Mouse (Mus musculus) limb, embryonic 12.5 days (tissue): ENCODE data around the gene Comp. TPM values are rescaled to one million over a fixed set of nuclear protein-coding genes. Genes with fewer than 3 reads are reported as not detected.

ENCODE experiments used
- ATAC-seq: fragments of 200-750 bp; cut with Nextera tagmentation; 2 replicates; pipeline ENCODE4 v1.8.0; 2017; ENCODE audit warnings: low read depth, moderate TSS enrichment; ENCODE audit not compliant: insufficient number of reproducible peaks, insufficient read depth, low FRiP score, low TSS enrichment
- H3K27ac ChIP-seq: fragments of 300-500 bp; sonication (generic); 2 replicates; pipeline ENCODE4 v1.5.1; 2016; ENCODE audit warnings: mild to moderate bottlenecking, moderate library complexity
- H3K27me3 ChIP-seq: fragments of 300-500 bp; sonication (generic); 2 replicates; pipeline ENCODE4 v1.6.1; 2016; ENCODE audit warnings: mild to moderate bottlenecking, moderate library complexity
- H3K36me3 ChIP-seq: fragments of 300-500 bp; sonication (generic); 2 replicates; pipeline ENCODE4 v1.6.1; 2016; ENCODE audit warnings: mild to moderate bottlenecking, moderate library complexity
- H3K4me1 ChIP-seq: fragments of 300-500 bp; sonication (generic); replicated peaks from 2 replicates; pipeline ENCODE4 v1.6.1; 2016
- H3K4me2 ChIP-seq: fragments of 300-500 bp; sonication (generic); 2 replicates; pipeline ENCODE4 v1.6.1; 2016; ENCODE audit warnings: mild to moderate bottlenecking, moderate library complexity
- H3K4me3 ChIP-seq: fragments of 300-500 bp; sonication (generic); replicated peaks from 2 replicates; pipeline ENCODE4 v1.5.1; 2016; ENCODE audit warnings: mild to moderate bottlenecking
- H3K9ac ChIP-seq: fragments of 300-500 bp; sonication (generic); replicated peaks from 2 replicates; pipeline ENCODE4 v1.6.1; 2016; ENCODE audit warnings: mild to moderate bottlenecking, moderate library complexity
- H3K9me3 ChIP-seq: fragments of 300-500 bp; sonication (generic); 2 replicates; pipeline ENCODE4 v1.6.1; 2016; ENCODE audit warnings: mild to moderate bottlenecking, moderate library complexity
- WGBS: fragments of 180-500 bp; shearing (Covaris S2); methylation state at CpG from one replicate; pipeline ENCODE4 v1.1.7; 2016; 5-methylcytosine and 5-hydroxymethylcytosine counted together
- polyA plus RNA-seq: library from polyadenylated mRNA; unstranded; fragments of >200 nt; fragmentation: Nextera tagmentation; extraction: Ambion mirVana; gene quantifications from 2 replicates; pipeline ENCODE4 v1.2.1, GENCODE M21; 2016

Comp gene
- polyA plus RNA-seq, 1 experiment from 2014 or later = 2.8 TPM

DNA sequence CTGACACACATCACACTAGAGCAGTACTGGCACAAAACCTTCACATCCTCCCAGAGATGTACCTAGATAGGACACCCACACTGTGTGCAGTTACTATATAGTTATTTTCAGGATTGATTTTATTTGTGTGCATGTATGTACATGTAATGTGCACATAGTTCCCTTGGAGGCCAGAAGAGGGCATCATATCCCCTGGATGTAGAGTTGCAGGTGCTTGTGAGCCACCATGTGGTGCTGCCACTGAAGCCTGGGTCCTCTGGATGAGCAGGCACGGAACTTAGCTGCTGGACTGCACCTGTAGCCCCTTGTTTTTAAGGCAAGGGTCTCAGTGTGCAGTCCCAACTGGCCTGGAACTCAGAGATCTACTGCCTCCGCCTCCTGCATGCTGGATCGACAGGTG, 30.9 kb downstream of the Comp start:
- peaks cover 29% of the 10 kb centered on the region for H3K36me3 ChIP-seq
- H3K27me3 ChIP-seq = no peaks in the 10 kb centered on the region
- no peak overlapping the region for H3K27ac ChIP-seq
- H3K4me1 ChIP-seq = peaks cover 32% of the 10 kb centered on the region
- H3K4me3 ChIP-seq = no peak overlapping the region
- no peaks in the 10 kb centered on the region for H3K9me3 ChIP-seq
- no peak for ATAC-seq
- 93% methylated on average over 3 of the region's 3 CpGs for WGBS
- H3K9ac ChIP-seq = no peak overlapping the region
- H3K4me2 ChIP-seq = no peak overlapping the region

DNA sequence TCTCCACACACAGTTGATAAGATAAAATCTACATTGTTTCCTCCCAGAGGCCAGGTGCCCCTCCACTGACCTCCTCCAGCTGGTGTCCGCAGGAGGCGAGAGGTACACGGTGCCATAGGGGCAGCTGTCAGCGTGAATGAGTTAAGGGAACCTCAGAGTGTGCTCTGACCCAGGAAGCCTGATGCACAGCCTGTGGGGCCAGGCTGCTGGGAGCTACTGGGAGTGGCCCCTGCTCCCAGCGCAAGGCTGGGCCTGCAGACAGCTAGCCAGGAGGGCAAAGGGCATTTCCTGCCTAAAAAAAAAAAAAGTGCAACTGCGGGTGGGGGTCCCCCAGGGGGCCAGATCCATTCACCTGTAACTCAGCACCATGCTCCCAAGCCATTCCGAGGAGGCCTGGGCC, 31.8 kb downstream of the Comp start:
- no peak for ATAC-seq
- no peaks in the 10 kb centered on the region for H3K27me3 ChIP-seq
- no peak overlapping the region for H3K4me3 ChIP-seq
- H3K4me2 ChIP-seq = no peak overlapping the region
- H3K9ac ChIP-seq = no peak overlapping the region
- H3K27ac ChIP-seq = no peak overlapping the region
- H3K36me3 ChIP-seq = peaks cover 23% of the 10 kb centered on the region
- 42% methylated on average over 7 of the region's 7 CpGs for WGBS
- no peaks in the 10 kb centered on the region for H3K9me3 ChIP-seq
- H3K4me1 ChIP-seq = peaks cover 38% of the 10 kb centered on the region

- Histone ChIP-seq H3K9me3 (no peaks in the 10 kb centered on the region), H3K4me1 (peaks cover 38% of the 10 kb centered on the region), H3K27me3 (no peaks in the 10 kb centered on the region), H3K27ac (0 out of 2 replicates have a peak overlapping the region, but pooled peaks have one; percentile 35), H3K9ac (peak overlapping the region; percentile 35), H3K4me3 (no peak overlapping the region), H3K4me2 (no peak overlapping the region), H3K36me3 (peaks cover 17% of the 10 kb centered on the region)
- WGBS = 64% methylated on average over 11 of the region's 11 CpGs
- no peak for ATAC-seq
These were observed 33.2 kb downstream of the Comp start for GRCm38 (mm10) chr8:70406427-70407069.

DNA sequence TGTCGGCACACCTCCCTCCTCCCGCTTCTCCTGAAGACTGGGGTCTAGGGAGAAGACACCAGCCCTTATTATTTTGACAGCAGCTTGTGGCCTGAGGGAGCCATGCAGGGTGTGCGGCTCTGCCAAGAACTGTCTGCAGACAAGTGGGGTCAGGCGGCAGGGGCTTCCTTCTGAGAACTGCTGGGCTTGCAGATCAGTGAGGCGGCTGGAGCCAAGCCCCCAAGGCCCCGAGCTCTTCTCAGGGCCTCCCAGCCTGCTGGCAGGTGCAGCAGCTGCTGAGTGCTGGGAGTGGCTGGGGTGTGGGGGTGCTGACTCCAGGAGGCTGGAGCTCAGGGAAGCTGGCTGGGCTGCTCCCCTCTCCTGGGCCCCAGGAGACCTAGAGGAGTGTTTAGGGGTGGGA, 34.9 kb downstream of the Comp start:
- Histone ChIP-seq H3K27me3 (no peaks in the 10 kb centered on the region), H3K9ac (no peak overlapping the region; the same call in 1 of the 2 replicates), H3K4me3 (no peak overlapping the region), H3K9me3 (no peaks in the 10 kb centered on the region), H3K4me1 (peaks cover 38% of the 10 kb centered on the region), H3K27ac (0 out of 2 replicates have a peak overlapping the region, but pooled peaks have one; percentile 4), H3K4me2 (no peak overlapping the region), H3K36me3 (peaks cover 16% of the 10 kb centered on the region)
- WGBS = 61% methylated on average over 6 of the region's 6 CpGs
- ATAC-seq = no peak

DNA sequence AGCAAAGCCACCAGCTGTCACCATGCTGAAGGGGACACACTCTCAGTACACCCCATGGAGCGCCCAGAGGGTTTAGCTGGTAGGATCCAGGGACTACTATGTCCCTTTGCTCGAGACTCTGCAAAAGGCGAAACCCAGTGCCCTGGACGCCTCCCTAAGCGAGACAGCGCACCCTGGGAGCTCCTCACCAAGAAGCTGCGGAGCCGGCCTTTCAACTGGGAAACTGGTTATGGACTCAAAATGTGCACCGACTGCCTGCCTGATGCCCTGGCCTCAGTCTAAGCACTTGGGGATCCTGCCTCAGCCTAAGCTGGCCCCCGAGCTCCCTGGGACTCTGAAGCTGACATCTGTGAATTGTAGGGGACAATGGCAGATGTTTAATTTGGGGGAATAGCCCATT, 35.7 kb downstream of the Comp start:
- Histone ChIP-seq H3K4me2 (no peak overlapping the region), H3K4me1 (peaks cover 38% of the 10 kb centered on the region), H3K27me3 (no peaks in the 10 kb centered on the region), H3K4me3 (no peak overlapping the region), H3K27ac (peak overlapping the region; percentile 74), H3K36me3 (peaks cover 15% of the 10 kb centered on the region), H3K9ac (no peak overlapping the region; the same call in 1 of the 2 replicates), H3K9me3 (no peaks in the 10 kb centered on the region)
- 81% methylated on average over 10 of the region's 10 CpGs for WGBS
- no peak for ATAC-seq

DNA sequence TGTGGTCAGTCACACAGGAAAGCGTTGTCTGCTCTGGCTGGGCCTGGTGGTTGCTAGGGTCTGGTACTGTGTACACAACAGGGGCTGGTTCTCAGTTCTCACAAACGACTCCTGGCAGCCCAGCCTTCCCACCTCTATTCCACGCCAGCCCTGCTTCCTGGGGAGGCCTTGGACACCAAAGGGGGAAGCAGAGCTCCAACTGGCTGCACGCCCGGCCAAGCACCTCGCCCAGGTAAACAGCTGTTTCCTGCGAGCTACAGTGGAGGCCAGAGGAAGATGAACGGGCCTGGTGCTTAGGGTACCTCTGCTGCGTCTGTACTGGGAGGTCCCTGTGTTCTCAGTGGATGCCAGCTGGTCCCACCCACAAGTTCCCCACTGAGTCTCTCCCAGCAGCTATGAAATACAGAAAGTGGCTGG, 36.1 kb downstream of the Comp start:
- H3K9ac ChIP-seq = no peak overlapping the region
- H3K27ac ChIP-seq = peak overlapping the region; percentile 74
- ATAC-seq = no peak
- H3K9me3 ChIP-seq = no peaks in the 10 kb centered on the region
- no peaks in the 10 kb centered on the region for H3K27me3 ChIP-seq
- WGBS = 50% methylated on average over 9 of the region's 9 CpGs
- no peak overlapping the region for H3K4me3 ChIP-seq
- H3K4me1 ChIP-seq = peaks cover 38% of the 10 kb centered on the region
- H3K4me2 ChIP-seq = no peak overlapping the region
- H3K36me3 ChIP-seq = peaks cover 14% of the 10 kb centered on the region

- ATAC-seq = no peak
- 94% methylated on average over 5 of the region's 5 CpGs for WGBS
- H3K4me1 ChIP-seq = peaks cover 34% of the 10 kb centered on the region
- no peak overlapping the region for H3K9ac ChIP-seq
- no peaks in the 10 kb centered on the region for H3K27me3 ChIP-seq
- no peak overlapping the region for H3K27ac ChIP-seq
- H3K4me2 ChIP-seq = no peak overlapping the region
- H3K36me3 ChIP-seq = peaks cover 12% of the 10 kb centered on the region
- H3K9me3 ChIP-seq = no peaks in the 10 kb centered on the region
- H3K4me3 ChIP-seq = no peak overlapping the region
These were observed 36.9 kb downstream of the Comp start for GRCm38 (mm10) chr8:70410281-70410680.

- 87% methylated on average over 6 of the region's 6 CpGs for WGBS
- Histone ChIP-seq H3K4me2 (no peak overlapping the region), H3K9ac (no peak overlapping the region), H3K9me3 (no peaks in the 10 kb centered on the region), H3K27me3 (0 out of 2 replicates have a peak, but pooled peaks cover 3% of the 10 kb centered on the region), H3K4me1 (peaks cover 44% of the 10 kb centered on the region), H3K4me3 (no peak overlapping the region), H3K36me3 (peaks cover 12% of the 10 kb centered on the region), H3K27ac (no peak overlapping the region)
- ATAC-seq = no peak
These were observed 41.1 kb downstream of the Comp start for GRCm38 (mm10) chr8:70414310-70414946.

DNA sequence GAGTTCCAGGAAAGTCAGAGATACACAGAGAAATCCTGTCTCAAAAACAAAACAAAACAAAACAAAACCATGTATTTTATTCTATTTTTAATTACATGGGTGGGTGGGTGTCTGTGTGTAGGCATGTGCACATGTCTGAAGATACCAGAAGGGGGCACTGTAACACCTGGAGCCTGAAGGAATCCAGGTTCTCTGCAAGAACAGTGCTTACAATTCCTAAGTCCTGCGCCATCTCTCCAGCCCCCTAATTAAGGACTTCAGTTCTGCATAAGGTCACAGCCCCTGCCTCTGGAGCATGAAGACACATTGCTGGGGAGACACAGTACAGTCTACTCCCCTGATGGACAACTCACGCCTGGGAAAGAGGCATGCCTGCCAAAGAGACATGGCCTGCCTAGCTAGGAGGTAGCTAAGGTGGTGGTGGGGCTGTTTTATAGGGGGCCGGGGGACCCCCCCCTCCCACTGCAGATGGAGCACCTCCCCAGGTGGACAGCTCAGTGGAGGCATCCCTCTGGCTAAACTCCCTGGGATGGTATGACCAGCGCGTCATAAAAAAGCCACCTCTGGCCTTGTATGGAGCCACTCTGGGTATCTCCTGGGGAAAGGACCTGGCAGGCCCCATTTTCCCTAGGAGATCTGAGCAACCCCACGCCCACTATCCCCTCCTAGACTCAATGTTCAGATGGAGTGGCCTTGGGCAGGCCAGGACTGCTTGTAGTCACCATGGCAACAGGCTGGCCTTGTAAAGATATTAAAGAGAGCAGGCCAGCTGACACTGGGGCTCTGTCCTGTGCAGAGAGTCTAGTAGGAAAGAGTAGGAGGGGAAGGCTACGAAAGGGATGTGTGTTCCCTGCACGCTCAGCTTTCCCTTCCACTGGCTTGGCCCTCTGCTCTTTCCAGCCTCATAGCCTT, 42.4 kb downstream of the Comp start:
- H3K4me2 ChIP-seq = 0 out of 2 replicates have a peak overlapping the region, but pooled peaks have one; percentile 4
- 53% methylated on average over 8 of the region's 8 CpGs for WGBS
- no peak overlapping the region for H3K9ac ChIP-seq
- 0 out of 2 replicates have a peak, but pooled peaks cover 3% of the 10 kb centered on the region for H3K27me3 ChIP-seq
- H3K27ac ChIP-seq = peak overlapping the region; percentile 50; the same call in 1 of the 2 replicates
- H3K36me3 ChIP-seq = peaks cover 12% of the 10 kb centered on the region
- H3K9me3 ChIP-seq = no peaks in the 10 kb centered on the region
- peak; percentile 40; the same call in 1 of the 2 replicates for ATAC-seq
- peaks cover 46% of the 10 kb centered on the region for H3K4me1 ChIP-seq
- H3K4me3 ChIP-seq = no peak overlapping the region; the same call in 1 of the 2 replicates

DNA sequence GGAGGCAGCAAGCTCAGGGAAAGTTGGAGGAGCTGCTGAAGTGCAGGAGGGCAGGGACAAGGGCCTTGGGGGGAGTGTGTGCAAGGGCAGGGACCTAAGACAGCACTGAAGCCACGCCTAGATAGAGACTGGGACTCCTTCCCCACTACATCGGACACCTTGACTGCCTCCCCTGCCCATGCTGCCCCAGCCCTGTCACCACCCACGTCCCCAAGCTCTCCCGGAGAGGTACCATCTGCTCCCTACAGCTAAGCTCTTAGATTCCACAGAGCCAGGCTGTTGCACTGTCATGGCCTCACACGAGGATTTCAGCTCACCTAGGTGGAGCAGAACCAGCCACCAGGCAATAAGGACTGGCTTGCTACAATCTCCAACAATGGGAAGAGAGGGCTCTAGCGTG, 43.6 kb downstream of the Comp start:
- no peak for ATAC-seq
- Histone ChIP-seq H3K27me3 (0 out of 2 replicates have a peak, but pooled peaks cover 3% of the 10 kb centered on the region), H3K27ac (peak overlapping the region; percentile 50; the same call in 1 of the 2 replicates), H3K9me3 (no peaks in the 10 kb centered on the region), H3K4me3 (no peak overlapping the region), H3K4me1 (peaks cover 51% of the 10 kb centered on the region), H3K4me2 (no peak overlapping the region), H3K9ac (no peak overlapping the region; the same call in 1 of the 2 replicates), H3K36me3 (peaks cover 12% of the 10 kb centered on the region)
- 53% methylated on average over 6 of the region's 6 CpGs for WGBS

- Histone ChIP-seq H3K9ac (no peak overlapping the region; the same call in 1 of the 2 replicates), H3K4me3 (no peak overlapping the region), H3K4me1 (peaks cover 51% of the 10 kb centered on the region), H3K27me3 (0 out of 2 replicates have a peak, but pooled peaks cover 3% of the 10 kb centered on the region), H3K9me3 (no peaks in the 10 kb centered on the region), H3K4me2 (no peak overlapping the region), H3K27ac (0 out of 2 replicates have a peak overlapping the region, but pooled peaks have one; percentile 17), H3K36me3 (peaks cover 9% of the 10 kb centered on the region)
- 55% methylated on average over 10 of the region's 10 CpGs for WGBS
- ATAC-seq = no peak
These were observed 44.6 kb downstream of the Comp start for GRCm38 (mm10) chr8:70417914-70418313.
